Comparison of ENCODE assay signal across 22 mouse cellular contexts in genomic region chr11:26076335-26076734, GRCm38 (mm10).
DNase-seq lines count a peak whose midpoint lies in the region; ATAC-seq and TF ChIP-seq lines count a peak whose summit lies in the region.
"Had no signal": no experiment of that assay in that cellular context is flagged by ENCODE, and none has a peak within 500 bp of the region (broad histone marks: within the 10 kb centered on the region; RNA-seq: fewer than 3 reads in every experiment).

No protein-coding gene starts in this region.

- no peak for TF ChIP-seq POLR2A in brain, embryonic 14.5 days (IDR thresholded peaks at IDR 0.05; ENCODE audit: borderline replicate concordance, extremely low read depth, insufficient read depth, insufficient read length, poor library complexity, severe bottlenecking)

- no peak for ATAC-seq in forebrain, embryonic 16.5 days
- no peak for ATAC-seq in forebrain, embryonic 12.5 days (ENCODE audit: low FRiP score)
- ATAC-seq in megakaryocyte progenitor cell, adult 5-6 weeks (replicated peaks; ENCODE audit: poor library complexity) = no peak
- ATAC-seq: CD4-positive, CD25-positive, alpha-beta regulatory T cell, adult 4 months; hindbrain, postnatal 0 days; inflammation-experienced regulatory T-cells, adult 6 months had no signal

- no peak overlapping the region for H3K4me2 ChIP-seq in forebrain, embryonic 16.5 days (ENCODE audit: low read length)
- no peak overlapping the region for H3K4me2 ChIP-seq in forebrain, embryonic 12.5 days
- H3K4me2 ChIP-seq: heart, embryonic 13.5 days; hindbrain, embryonic 14.5 days had no signal

- no peaks in the 10 kb centered on the region for H3K36me3 ChIP-seq in forebrain, embryonic 16.5 days (ENCODE audit: control insufficient read depth, insufficient read depth)
- H3K36me3 ChIP-seq in forebrain, embryonic 12.5 days (replicated peaks) = no peaks in the 10 kb centered on the region
- H3K36me3 ChIP-seq: heart, embryonic 10.5 days; heart, embryonic 13.5 days had no signal

- 0 out of 2 replicates have a peak overlapping the region, but pooled peaks have one; percentile 14 for H3K27ac ChIP-seq in forebrain, embryonic 16.5 days (ENCODE audit: low read length)
- H3K27ac ChIP-seq in forebrain, embryonic 12.5 days = no peak overlapping the region
- H3K27ac ChIP-seq: heart, adult 2 months; heart, embryonic 10.5 days; heart, embryonic 13.5 days; hindbrain, embryonic 14.5 days; hindbrain, postnatal 0 days had no signal

- WGBS in forebrain, embryonic 16.5 days = 58% methylated on average over 2 of the region's 2 CpGs
- 80% methylated on average over 2 of the region's 2 CpGs for WGBS in forebrain, embryonic 12.5 days

- no peaks in the 10 kb centered on the region for H3K9me3 ChIP-seq in forebrain, embryonic 16.5 days (ENCODE audit: control insufficient read depth, low read length)
- H3K9me3 ChIP-seq in forebrain, embryonic 12.5 days = no peaks in the 10 kb centered on the region
- H3K9me3 ChIP-seq: heart, embryonic 10.5 days; heart, embryonic 13.5 days had no signal

- H3K4me1 ChIP-seq in forebrain, embryonic 16.5 days (replicated peaks; ENCODE audit: control insufficient read depth, insufficient read depth, low read length) = peaks cover 17% of the 10 kb centered on the region
- H3K4me1 ChIP-seq in forebrain, embryonic 12.5 days = peaks cover 15% of the 10 kb centered on the region
- H3K4me1 ChIP-seq: heart, embryonic 10.5 days; heart, embryonic 13.5 days had no signal

- H3K9ac ChIP-seq in forebrain, embryonic 16.5 days (replicated peaks; ENCODE audit: low read depth, low read length) = no peak overlapping the region
- H3K9ac ChIP-seq in forebrain, embryonic 12.5 days = no peak overlapping the region
- H3K9ac ChIP-seq: heart, embryonic 13.5 days; hindbrain, embryonic 14.5 days had no signal

- peak; percentile 29 for DNase-seq in layer of hippocampus, adult 9-11 months
- DNase-seq in layer of hippocampus, postnatal 25 days (ENCODE audit: extremely low spot score in 1 of 2, low spot score in 1 of 2) = no peak
- peak; percentile 59 for DNase-seq in brain, embryonic 14.5 days (ENCODE audit: low read depth)
- DNase-seq: adrenal gland, adult 2 months; adrenal gland, postnatal 14 days; cerebellum, adult 18-20 months; cerebellum, adult 9-10 months; cerebellum, postnatal 14 days; gastrocnemius, postnatal 10 days; gastrocnemius, postnatal 36 days; heart, adult 2 months; heart, postnatal 14 days; heart, postnatal 4 days had no signal

- TF ChIP-seq CTCF in brain, embryonic 14.5 days (IDR thresholded peaks at IDR 0.05; ENCODE audit: borderline replicate concordance, extremely low read depth, insufficient read depth, insufficient read length) = no peak

- no peaks in the 10 kb centered on the region for H3K27me3 ChIP-seq in forebrain, embryonic 16.5 days (replicated peaks; ENCODE audit: control insufficient read depth, insufficient read depth, low read length)
- no peaks in the 10 kb centered on the region for H3K27me3 ChIP-seq in forebrain, embryonic 12.5 days
- H3K27me3 ChIP-seq: heart, embryonic 13.5 days had no signal

- no peak overlapping the region for H3K4me3 ChIP-seq in forebrain, embryonic 16.5 days (replicated peaks; ENCODE audit: low read length)
- H3K4me3 ChIP-seq in forebrain, embryonic 12.5 days (replicated peaks) = no peak overlapping the region
- H3K4me3 ChIP-seq: heart, adult 2 months; heart, embryonic 10.5 days; heart, embryonic 13.5 days had no signal

Comparison
In these comparisons a context has a peak if more than half of its experiments do, and no peak if none do; other contexts are left out.
1. DNase-seq: peak in layer of hippocampus, adult 9-11 months (single experiment) and brain, embryonic 14.5 days (single experiment); none in layer of hippocampus, postnatal 25 days (0 of 2).